Mouse (Mus musculus) embryo, embryonic 11 days (tissue): ENCODE results near the gene Slc41a1.
"Not testable (repeated sequence)": the region's sequence is repeated elsewhere in the genome, so short reads cannot be mapped to it uniquely, and the experiment has no call there.

Experiments used
- DNase-seq: peaks from one replicate; pipeline ENCODE4 v3.0.0-alpha.2; 2015

The Slc41a1 gene

GRCm38 (mm10) chr1:131827207-131827786, at the start of gene Slc41a1:
Slc41a1 (plus strand) TSS chr1:131827493.
- peak; percentile 49 for DNase-seq

- DNase-seq = peak; percentile 39
These were observed 32.7 kb upstream of the Slc41a1 start for GRCm38 (mm10) chr1:131794591-131794990.

- DNase-seq = no peak
These were observed 32.1 kb upstream of the Slc41a1 start for GRCm38 (mm10) chr1:131795171-131795570.

- peak; percentile 73 for DNase-seq
These were observed 29.9 kb upstream of the Slc41a1 start, which contains the start of gene Pm20d1 for GRCm38 (mm10) chr1:131797202-131797909. Pm20d1 (plus strand) TSS chr1:131797381.

GRCm38 (mm10) chr1:131800001-131800400, 27.3 kb upstream of the Slc41a1 start:
- no peak for DNase-seq

GRCm38 (mm10) chr1:131801071-131801470, 26.2 kb upstream of the Slc41a1 start:
- DNase-seq = no peak

GRCm38 (mm10) chr1:131802652-131803051, 24.6 kb upstream of the Slc41a1 start:
- no peak for DNase-seq

- DNase-seq = no peak
These were observed 23.1 kb upstream of the Slc41a1 start for GRCm38 (mm10) chr1:131804166-131804565.

GRCm38 (mm10) chr1:131808986-131809385, 18.3 kb upstream of the Slc41a1 start:
- no peak for DNase-seq

GRCm38 (mm10) chr1:131809651-131810050, 17.6 kb upstream of the Slc41a1 start:
- DNase-seq = no peak

- DNase-seq = no peak
These were observed 15.9 kb upstream of the Slc41a1 start for GRCm38 (mm10) chr1:131811393-131811792.

GRCm38 (mm10) chr1:131812006-131812405, 15.3 kb upstream of the Slc41a1 start:
- DNase-seq = no peak

GRCm38 (mm10) chr1:131812631-131813295, 14.5 kb upstream of the Slc41a1 start:
- DNase-seq = no peak

GRCm38 (mm10) chr1:131813731-131814130, 13.6 kb upstream of the Slc41a1 start:
- no peak for DNase-seq

GRCm38 (mm10) chr1:131814191-131814590, 13.1 kb upstream of the Slc41a1 start:
- DNase-seq = no peak

- no peak for DNase-seq
These were observed 10.4 kb upstream of the Slc41a1 start for GRCm38 (mm10) chr1:131816886-131817285.

- DNase-seq = not testable (repeated sequence)
These were observed 6.9 kb upstream of the Slc41a1 start for GRCm38 (mm10) chr1:131820353-131820752.

GRCm38 (mm10) chr1:131820887-131821328, 6.4 kb upstream of the Slc41a1 start:
- DNase-seq = no peak

GRCm38 (mm10) chr1:131822292-131822691, 5.0 kb upstream of the Slc41a1 start:
- no peak for DNase-seq

GRCm38 (mm10) chr1:131822856-131823492, 4.3 kb upstream of the Slc41a1 start:
- DNase-seq = no peak

- no peak for DNase-seq
These were observed 3.7 kb upstream of the Slc41a1 start for GRCm38 (mm10) chr1:131823563-131823962.

GRCm38 (mm10) chr1:131824528-131825181, 2.6 kb upstream of the Slc41a1 start:
- no peak for DNase-seq

GRCm38 (mm10) chr1:131827787-131828258, 530 bp downstream of the Slc41a1 start:
- DNase-seq = peak; percentile 95
